Mouse (Mus musculus): Measurements from ENCODE around the gene Ccdc163.
"Not testable (repeated sequence)": the region's sequence is repeated elsewhere in the genome, so short reads cannot be mapped to it uniquely, and the experiment has no call there.

DNA sequence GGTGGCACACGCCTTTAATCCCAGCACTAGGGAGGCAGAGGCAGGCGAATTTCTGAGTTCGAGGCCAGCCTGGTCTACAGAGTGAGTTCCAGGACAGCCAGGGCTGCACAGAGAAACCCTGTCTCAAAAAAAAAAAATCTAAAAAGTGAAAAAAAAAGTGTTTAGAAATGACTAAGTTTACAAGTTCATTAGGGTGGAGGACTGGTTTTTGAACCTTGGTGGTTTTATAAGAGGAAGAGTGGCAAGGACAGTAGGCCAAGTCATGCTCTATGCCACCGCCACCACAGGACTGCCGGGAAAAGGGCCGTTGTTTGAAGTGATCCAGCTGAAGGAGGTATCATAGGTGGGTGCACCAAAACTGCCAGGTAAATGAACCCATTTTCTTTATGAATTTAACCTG is 33.5 kb upstream of the Ccdc163 start:
- TF ChIP-seq ETS1 (conservative IDR thresholded peaks at IDR 0.05; ENCODE audit: low read depth, low read length); MAX (IDR thresholded peaks at IDR 0.05; ENCODE audit: low read length); EP300 (IDR thresholded peaks at IDR 0.05; ENCODE audit: low read length); NELFE (IDR thresholded peaks at IDR 0.05; ENCODE audit: low read depth, low read length); BHLHE40 (IDR thresholded peaks at IDR 0.05; ENCODE audit: low read depth, low read length); MXI1 (IDR thresholded peaks at IDR 0.05; ENCODE audit: low read depth, low read length); POLR2A (IDR thresholded peaks at IDR 0.05; ENCODE audit: low read depth, low read length); E2F4 (IDR thresholded peaks at IDR 0.05; ENCODE audit: insufficient replicate concordance, low read depth, low read length): not testable (repeated sequence)
